Mouse (Mus musculus) forebrain, embryonic 16.5 days (tissue): ENCODE measurements around the gene Atp2b4. TPM values are rescaled to one million over a fixed set of nuclear protein-coding genes. Genes with fewer than 3 reads are reported as not detected.

Source experiments
- ATAC-seq: fragments of 200-750 bp; cut with Nextera tagmentation; 2 replicates; pipeline ENCODE4 v1.8.0; 2017; ENCODE audit warnings: mild to moderate bottlenecking, moderate library complexity
- H3K27ac ChIP-seq: fragments of 300-500 bp; sonication (generic); 2 replicates; pipeline ENCODE4 v1.5.1; 2014; ENCODE audit warnings: low read length, control low read depth
- H3K27me3 ChIP-seq: fragments of 300-500 bp; sonication (generic); replicated peaks from 2 replicates; pipeline ENCODE4 v1.6.1; 2014; ENCODE audit warnings: low read length; ENCODE audit not compliant: control insufficient read depth, insufficient read depth
- H3K36me3 ChIP-seq: fragments of 300-500 bp; sonication (generic); 2 replicates; pipeline ENCODE4 v1.6.1; 2014; ENCODE audit not compliant: control insufficient read depth, insufficient read depth
- H3K4me1 ChIP-seq: fragments of 300-500 bp; sonication (generic); replicated peaks from 2 replicates; pipeline ENCODE4 v1.6.1; 2014; ENCODE audit warnings: low read length; ENCODE audit not compliant: control insufficient read depth, insufficient read depth
- H3K4me2 ChIP-seq: fragments of 300-500 bp; sonication (generic); 2 replicates; pipeline ENCODE4 v1.6.1; 2014; ENCODE audit warnings: mild to moderate bottlenecking, low read length, control low read depth
- H3K4me3 ChIP-seq: fragments of 300-500 bp; sonication (generic); replicated peaks from 2 replicates; pipeline ENCODE4 v1.5.1; 2014; ENCODE audit warnings: mild to moderate bottlenecking, low read length, control low read depth
- H3K9ac ChIP-seq: fragments of 300-500 bp; sonication (generic); replicated peaks from 2 replicates; pipeline ENCODE4 v1.6.1; 2014; ENCODE audit warnings: low read depth, low read length, control low read depth
- H3K9me3 ChIP-seq: fragments of 300-500 bp; sonication (generic); 2 replicates; pipeline ENCODE4 v1.6.1; 2016; ENCODE audit warnings: low read length; ENCODE audit not compliant: control insufficient read depth
- WGBS: fragments of 180-500 bp; shearing (Covaris S2); extraction: QIAGEN DNeasy Blood & Tissue Kit; methylation state at CpG from one replicate; pipeline ENCODE4 v1.1.7; 2014; 5-methylcytosine and 5-hydroxymethylcytosine counted together
- polyA plus RNA-seq: library from polyadenylated mRNA; unstranded; fragments of >200 nt; fragmentation: Nextera tagmentation; extraction: Ambion mirVana; gene quantifications from 2 replicates; pipeline ENCODE4 v1.2.1, GENCODE M21; 2015

Gene Atp2b4
- polyA plus RNA-seq, 1 experiment from 2014 or later = 11.1 TPM

DNA sequence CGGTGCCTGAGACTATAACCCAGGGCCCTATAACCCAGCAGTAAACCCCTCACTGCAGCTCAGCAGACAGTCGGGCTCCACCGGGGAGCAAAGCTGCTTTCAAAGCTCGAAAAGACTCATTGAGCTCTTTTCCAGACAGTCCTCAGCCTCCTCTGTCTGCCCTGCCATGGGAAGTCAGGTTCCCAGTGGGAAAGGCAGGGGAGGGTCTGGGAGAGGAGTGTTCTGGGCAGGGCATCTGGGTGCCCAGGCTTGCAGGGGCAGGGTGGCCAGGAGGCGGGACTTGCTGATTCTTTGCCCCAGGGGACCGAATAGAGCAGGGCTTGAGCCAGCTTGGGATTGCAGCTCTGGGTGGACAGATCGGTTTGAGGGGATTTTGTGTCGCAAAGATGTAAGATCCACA is 58.3 kb downstream of the Atp2b4 start:
- no peaks in the 10 kb centered on the region for H3K36me3 ChIP-seq
- no peak overlapping the region for H3K4me3 ChIP-seq
- H3K9ac ChIP-seq = 0 out of 2 replicates have a peak overlapping the region, but pooled peaks have one; percentile 5
- no peaks in the 10 kb centered on the region for H3K9me3 ChIP-seq
- no peak overlapping the region for H3K27ac ChIP-seq
- no peaks in the 10 kb centered on the region for H3K27me3 ChIP-seq
- no peak overlapping the region for H3K4me2 ChIP-seq
- no peak for ATAC-seq
- peaks cover 18% of the 10 kb centered on the region for H3K4me1 ChIP-seq
- WGBS = 32% methylated on average over 8 of the region's 8 CpGs

DNA sequence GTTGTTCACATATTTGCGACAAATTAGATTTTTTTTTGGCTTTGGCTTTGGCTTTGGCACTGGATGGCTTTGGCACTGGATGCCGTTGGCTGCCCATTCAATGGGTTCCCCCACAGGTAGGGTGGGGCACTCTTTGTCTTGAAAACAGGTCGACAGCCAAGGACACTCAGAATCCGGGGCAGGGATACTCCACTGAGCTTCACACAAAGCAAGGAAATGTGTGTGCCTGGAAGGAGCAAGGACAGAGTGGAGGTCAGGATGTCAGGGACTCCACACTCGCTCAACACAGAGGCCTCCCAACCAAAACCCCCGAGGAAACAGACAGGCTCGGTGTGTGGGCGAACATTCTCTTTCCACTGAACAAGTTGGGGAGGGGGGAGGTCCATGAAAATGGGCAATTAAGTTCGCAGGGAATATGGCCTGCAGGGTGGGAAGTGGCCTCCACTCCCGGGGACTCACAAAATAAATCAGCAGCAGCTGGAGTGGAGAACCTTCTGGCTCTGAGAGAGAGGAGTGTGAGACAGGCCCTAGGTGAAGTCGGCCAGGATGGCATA is 58.9 kb downstream of the Atp2b4 start:
- H3K27me3 ChIP-seq = no peaks in the 10 kb centered on the region
- H3K27ac ChIP-seq = no peak overlapping the region
- no peak overlapping the region for H3K4me3 ChIP-seq
- H3K4me2 ChIP-seq = no peak overlapping the region
- no peaks in the 10 kb centered on the region for H3K9me3 ChIP-seq
- no peak for ATAC-seq
- H3K36me3 ChIP-seq = no peaks in the 10 kb centered on the region
- peaks cover 18% of the 10 kb centered on the region for H3K4me1 ChIP-seq
- no peak overlapping the region for H3K9ac ChIP-seq
- 38% methylated on average over 11 of the region's 11 CpGs for WGBS

DNA sequence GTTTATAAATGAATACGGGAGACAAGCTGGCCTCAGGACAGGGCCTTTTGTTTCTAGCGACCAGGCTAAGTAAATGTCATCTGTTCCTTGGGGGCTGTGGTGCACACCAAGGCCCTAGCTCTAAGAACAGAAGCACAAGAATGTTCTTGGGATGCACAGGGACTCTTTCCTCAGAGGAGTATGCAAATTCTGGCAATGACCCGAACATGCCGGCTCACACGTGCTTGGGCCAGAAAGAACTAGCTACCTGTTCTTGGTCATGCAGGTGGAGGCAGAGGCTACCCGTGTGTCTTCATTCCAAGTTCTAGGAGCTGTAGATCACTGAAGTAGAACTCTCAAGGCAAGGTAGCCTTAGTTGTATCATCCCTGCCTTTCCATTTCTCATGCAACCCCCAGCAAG is 59.7 kb downstream of the Atp2b4 start:
- no peaks in the 10 kb centered on the region for H3K9me3 ChIP-seq
- no peak for ATAC-seq

DNA sequence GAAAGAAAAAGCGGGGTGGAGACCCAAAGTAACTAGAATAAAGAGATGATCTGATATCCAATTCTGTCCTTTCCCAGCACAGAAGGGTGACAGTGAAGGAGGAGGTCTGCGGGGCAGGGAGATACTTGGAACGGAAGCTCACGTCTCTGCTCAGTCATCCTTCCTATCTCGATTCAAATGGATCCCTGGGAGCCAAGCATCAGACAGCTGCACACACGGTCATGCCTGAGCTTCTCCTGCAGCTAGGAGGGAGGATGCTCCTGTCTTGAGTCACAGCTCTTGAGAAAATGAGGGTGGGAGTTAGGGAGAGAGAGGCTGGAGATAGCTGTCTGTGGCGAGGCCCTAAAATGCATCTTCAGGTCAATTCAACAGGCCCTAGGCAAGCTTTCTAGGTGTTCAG is 64.2 kb downstream of the Atp2b4 start:
- H3K9ac ChIP-seq = no peak overlapping the region
- H3K27ac ChIP-seq = no peak overlapping the region
- H3K4me1 ChIP-seq = peaks cover 12% of the 10 kb centered on the region
- 0 out of 2 replicates have a peak, but pooled peaks have one; percentile 24 for ATAC-seq
- H3K27me3 ChIP-seq = no peaks in the 10 kb centered on the region
- H3K36me3 ChIP-seq = peaks cover 2% of the 10 kb centered on the region; the same call in 1 of the 2 replicates
- H3K9me3 ChIP-seq = no peaks in the 10 kb centered on the region
- WGBS = 71% methylated on average over 7 of the region's 7 CpGs
- no peak overlapping the region for H3K4me3 ChIP-seq
- no peak overlapping the region for H3K4me2 ChIP-seq

More for the DNA sequence above, 59.7 kb downstream of the Atp2b4 start:
- 73% methylated on average over 6 of the region's 6 CpGs for WGBS
- H3K4me1 ChIP-seq = peaks cover 20% of the 10 kb centered on the region
- H3K4me2 ChIP-seq = no peak overlapping the region
- no peak overlapping the region for H3K9ac ChIP-seq
- no peaks in the 10 kb centered on the region for H3K27me3 ChIP-seq
- no peak overlapping the region for H3K4me3 ChIP-seq
- no peak overlapping the region for H3K27ac ChIP-seq
- H3K36me3 ChIP-seq = no peaks in the 10 kb centered on the region

DNA sequence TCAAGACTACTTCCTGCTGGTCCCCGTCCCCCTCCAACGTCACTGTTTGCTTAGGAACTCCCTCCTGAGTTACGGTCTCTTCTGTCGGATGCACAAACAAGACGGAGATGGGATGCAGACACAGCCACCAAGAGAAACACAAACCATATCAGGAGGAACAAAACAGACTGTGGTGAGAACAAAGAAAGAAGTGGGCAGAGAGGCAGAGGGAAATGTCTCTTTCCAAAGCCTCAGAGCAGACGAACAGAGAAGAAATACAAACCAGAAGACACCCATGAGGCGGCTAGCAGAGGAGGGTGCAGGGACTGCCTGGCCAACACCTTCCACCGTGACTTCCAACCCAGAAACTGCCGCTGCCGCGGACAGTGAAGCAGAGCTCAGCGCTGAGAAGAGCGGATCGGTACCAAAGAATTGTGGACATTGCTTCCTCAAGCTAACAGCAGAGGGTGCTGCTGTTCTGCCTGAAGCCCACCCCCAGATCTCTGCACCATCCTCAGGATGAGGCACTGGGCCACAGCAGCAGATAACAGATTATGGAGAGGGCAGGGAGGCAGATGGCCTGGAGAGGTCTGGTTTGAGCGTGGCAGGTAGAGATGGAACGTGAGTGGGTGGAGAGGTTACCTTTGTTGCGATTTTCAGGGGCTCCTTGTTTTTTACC is 64.7 kb downstream of the Atp2b4 start:
- Histone ChIP-seq H3K27ac (peak overlapping the region; percentile 48; the same call in 1 of the 2 replicates), H3K36me3 (peaks cover 6% of the 10 kb centered on the region)

DNA sequence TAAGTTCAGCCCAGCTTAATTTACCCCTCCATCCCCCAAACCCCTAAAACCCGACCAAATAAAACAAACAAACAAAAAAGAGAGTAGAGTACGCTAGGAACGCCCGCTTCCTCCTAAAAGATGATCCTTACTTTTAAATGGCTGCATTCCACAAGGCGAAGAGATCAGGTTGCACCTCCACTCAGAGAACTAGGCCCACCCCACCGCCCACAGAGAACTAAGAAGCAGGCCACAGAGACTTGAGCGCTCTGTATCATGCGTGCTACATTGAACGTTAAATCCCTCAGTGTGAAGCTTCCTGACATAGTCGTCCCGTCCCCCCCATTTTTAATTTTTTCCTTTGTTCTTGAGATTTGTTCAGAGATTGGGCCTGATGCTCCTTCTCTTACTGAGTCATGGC is 68.0 kb downstream of the Atp2b4 start:
- 69% methylated on average over 11 of the region's 11 CpGs for WGBS
- Histone ChIP-seq H3K4me1 (peaks cover 11% of the 10 kb centered on the region), H3K9me3 (no peaks in the 10 kb centered on the region), H3K4me3 (no peak overlapping the region), H3K27me3 (no peaks in the 10 kb centered on the region), H3K36me3 (peaks cover 12% of the 10 kb centered on the region), H3K4me2 (no peak overlapping the region), H3K27ac (no peak overlapping the region), H3K9ac (no peak overlapping the region)
- no peak for ATAC-seq

More for the DNA sequence above, 64.7 kb downstream of the Atp2b4 start:
- Histone ChIP-seq H3K9me3 (no peaks in the 10 kb centered on the region), H3K4me1 (peaks cover 11% of the 10 kb centered on the region), H3K4me2 (peak overlapping the region; percentile 55), H3K27me3 (no peaks in the 10 kb centered on the region), H3K9ac (peak overlapping the region; percentile 88), H3K4me3 (peak overlapping the region; percentile 57)
- peak; percentile 96 for ATAC-seq
- 14% methylated on average over 17 of the region's 17 CpGs for WGBS

DNA sequence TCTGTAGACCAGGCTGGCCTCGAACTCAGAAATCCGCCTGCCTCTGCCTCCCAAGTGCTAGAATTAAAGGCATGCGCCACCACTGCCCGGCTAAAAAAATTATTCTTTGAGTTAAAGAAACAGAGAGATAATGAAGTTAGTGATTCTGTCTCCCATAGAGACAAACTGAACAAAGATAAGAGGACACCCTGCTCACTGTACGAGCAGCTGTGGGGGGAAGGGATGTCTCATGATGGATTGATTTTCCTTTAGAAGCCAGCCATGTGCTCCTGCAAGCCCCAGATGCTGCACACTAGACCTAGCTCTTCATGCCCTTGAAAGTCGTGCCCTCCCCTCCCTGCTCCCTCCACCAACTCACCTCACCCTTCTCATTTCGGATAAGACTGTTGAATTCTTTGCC is 72.5 kb downstream of the Atp2b4 start:
- no peak overlapping the region for H3K4me3 ChIP-seq
- no peaks in the 10 kb centered on the region for H3K9me3 ChIP-seq
- WGBS = 88% methylated on average over 7 of the region's 7 CpGs
- no peak for ATAC-seq
- no peak overlapping the region for H3K4me2 ChIP-seq
- H3K36me3 ChIP-seq = peaks cover 12% of the 10 kb centered on the region
- no peaks in the 10 kb centered on the region for H3K4me1 ChIP-seq
- H3K9ac ChIP-seq = no peak overlapping the region
- H3K27me3 ChIP-seq = no peaks in the 10 kb centered on the region
- H3K27ac ChIP-seq = no peak overlapping the region

DNA sequence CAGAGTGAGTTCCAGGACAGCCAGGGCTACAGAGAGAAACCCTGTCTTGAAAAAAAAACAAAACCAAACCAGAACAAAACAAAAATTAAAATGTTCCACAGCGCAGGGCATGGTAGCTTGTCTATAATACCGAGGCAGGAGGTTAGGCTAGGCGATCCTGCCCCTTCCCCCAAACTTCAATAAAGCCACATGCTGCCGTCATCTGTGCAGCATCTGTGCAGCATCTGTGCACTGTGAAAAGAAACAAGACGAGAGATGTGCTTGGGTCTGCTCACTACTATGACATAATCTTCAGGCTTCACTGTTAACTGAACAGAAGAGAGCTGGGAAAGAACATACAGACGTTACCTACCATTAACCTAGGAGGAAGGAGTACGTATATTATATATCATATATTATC is 80.5 kb downstream of the Atp2b4 start:
- Histone ChIP-seq H3K9ac (no peak overlapping the region), H3K36me3 (peaks cover 4% of the 10 kb centered on the region; the same call in 1 of the 2 replicates), H3K9me3 (no peaks in the 10 kb centered on the region; the same call in 1 of the 2 replicates), H3K4me2 (no peak overlapping the region), H3K27me3 (no peaks in the 10 kb centered on the region), H3K4me3 (no peak overlapping the region), H3K4me1 (no peaks in the 10 kb centered on the region), H3K27ac (no peak overlapping the region)
- ATAC-seq = no peak
- WGBS = 84% methylated on average over 7 of the region's 7 CpGs

DNA sequence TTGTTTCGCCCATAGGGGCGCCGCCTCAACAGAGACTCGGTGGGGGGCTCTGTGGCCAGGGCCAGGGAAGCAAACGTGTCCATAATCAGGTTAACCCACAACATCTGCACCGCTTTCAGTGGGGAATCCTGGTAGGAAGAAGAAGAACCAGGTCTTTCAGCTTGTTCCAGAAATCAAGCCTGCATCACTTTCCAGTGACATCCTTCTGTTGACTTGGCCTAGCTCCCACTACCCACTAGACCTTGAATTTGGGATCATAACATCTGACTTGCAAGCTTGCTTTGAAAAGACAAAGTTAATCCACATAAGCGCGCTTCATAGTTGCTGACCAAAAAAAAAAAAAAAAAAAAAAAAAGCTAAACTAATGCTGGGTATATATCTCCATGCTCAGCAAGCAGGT is 82.1 kb downstream of the Atp2b4 start:
- H3K36me3 ChIP-seq = peaks cover 4% of the 10 kb centered on the region; the same call in 1 of the 2 replicates
- H3K4me2 ChIP-seq = no peak overlapping the region
- no peaks in the 10 kb centered on the region for H3K27me3 ChIP-seq
- WGBS = 93% methylated on average over 8 of the region's 8 CpGs
- no peaks in the 10 kb centered on the region for H3K4me1 ChIP-seq
- no peak overlapping the region for H3K4me3 ChIP-seq
- no peak overlapping the region for H3K27ac ChIP-seq
- no peak for ATAC-seq
- H3K9ac ChIP-seq = no peak overlapping the region
- no peaks in the 10 kb centered on the region; the same call in 1 of the 2 replicates for H3K9me3 ChIP-seq
